Mouse (Mus musculus): ENCODE results near the gene Sphk2. TPM values are rescaled to one million over a fixed set of nuclear protein-coding genes. Genes with fewer than 3 reads are reported as not detected.

Gene Sphk2
- total and polyA plus RNA-seq, 2 experiments from 2014 or later, result 11.1 to 19.5 TPM

DNA sequence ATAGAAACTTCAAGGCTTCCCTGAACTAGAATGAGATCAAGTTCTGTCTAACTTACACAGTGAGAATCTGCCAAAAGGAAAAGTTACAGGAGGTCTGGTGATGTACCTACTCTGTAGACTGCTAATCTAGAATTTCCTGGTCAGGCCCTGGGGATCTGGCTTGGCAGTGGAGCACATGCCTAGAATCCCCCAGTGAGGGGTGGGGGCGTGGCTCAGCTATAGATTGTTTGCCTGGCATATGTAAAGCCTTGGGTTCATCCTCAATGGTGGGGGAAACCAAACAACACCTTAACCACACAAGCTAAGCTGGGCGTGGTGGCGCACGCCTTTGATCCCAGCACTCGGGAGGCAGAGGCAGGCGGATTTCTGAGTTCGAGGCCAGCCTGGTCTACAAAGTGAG is 19.9 kb downstream of the Sphk2 start:
- Histone ChIP-seq H3K27me3 (ENCODE audit: control insufficient read depth, insufficient read depth, low read length) (peaks cover 24% of the 10 kb centered on the region), H3K27ac (ENCODE audit: low read depth) (no peak overlapping the region), H3K9ac (replicated peaks; ENCODE audit: low read depth, low read length) (no peak overlapping the region), H3K4me2 (ENCODE audit: low read depth, low read length) (no peak overlapping the region), H3K4me3 (ENCODE audit: low read depth, low read length) (no peak overlapping the region), H3K36me3 (replicated peaks; ENCODE audit: control insufficient read depth, insufficient read depth, low read length) (no peaks in the 10 kb centered on the region), H3K4me1 (ENCODE audit: control insufficient read depth, insufficient read depth) (peaks cover 11% of the 10 kb centered on the region), H3K9me3 (replicated peaks; ENCODE audit: control insufficient read depth, low read length) (no peaks in the 10 kb centered on the region)
- ATAC-seq (ENCODE audit: insufficient read depth, low read depth) (no peak), DNase-seq (ENCODE audit: low spot score) (no peak)
- no peak for TF ChIP-seq CTCF (IDR thresholded peaks at IDR 0.05; ENCODE audit: low read depth)
- no peak for TF ChIP-seq EP300 (IDR thresholded peaks at IDR 0.05; ENCODE audit: low read depth)
- WGBS, result 70% methylated on average over 7 of the region's 7 CpGs

DNA sequence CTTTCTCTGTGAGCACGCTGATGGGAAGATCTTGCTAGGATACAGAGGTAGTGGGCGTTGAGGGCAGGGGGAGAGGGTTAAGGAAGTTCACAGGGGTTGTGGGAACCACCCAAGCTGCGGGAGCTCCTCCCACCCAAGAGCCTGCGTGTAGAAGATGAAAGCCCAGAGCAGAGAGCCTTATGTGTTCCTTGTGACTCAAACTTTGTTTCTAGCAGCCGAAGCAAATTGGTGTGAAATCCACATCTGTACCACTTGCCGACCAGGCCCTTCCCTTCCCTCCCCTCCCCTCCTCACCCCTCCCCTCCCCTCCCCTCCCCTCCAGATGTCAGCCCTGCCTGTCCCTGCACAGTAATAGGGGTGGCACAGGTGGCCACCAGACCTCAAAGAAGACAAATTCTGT is 22.7 kb downstream of the Sphk2 start:
- H3K27ac ChIP-seq (ENCODE audit: low read depth), result no peak overlapping the region
- DNase-seq (ENCODE audit: low spot score) (no peak), ATAC-seq (ENCODE audit: insufficient read depth, low read depth) (no peak)
- H3K4me1 ChIP-seq (ENCODE audit: control insufficient read depth, insufficient read depth), result peaks cover 16% of the 10 kb centered on the region
- H3K36me3 ChIP-seq (replicated peaks; ENCODE audit: control insufficient read depth, insufficient read depth, low read length), result no peaks in the 10 kb centered on the region
- no peak for TF ChIP-seq EP300 (IDR thresholded peaks at IDR 0.05; ENCODE audit: low read depth)
- no peak for TF ChIP-seq CTCF (IDR thresholded peaks at IDR 0.05; ENCODE audit: low read depth)
- no peak overlapping the region for H3K4me3 ChIP-seq (ENCODE audit: low read depth, low read length)
- peaks cover 19% of the 10 kb centered on the region for H3K27me3 ChIP-seq (ENCODE audit: control insufficient read depth, insufficient read depth, low read length)
- no peak overlapping the region for H3K4me2 ChIP-seq (ENCODE audit: low read depth, low read length)
- H3K9me3 ChIP-seq (replicated peaks; ENCODE audit: control insufficient read depth, low read length), result no peaks in the 10 kb centered on the region
- WGBS, result 30% methylated on average over 6 of the region's 6 CpGs
- no peak overlapping the region for H3K9ac ChIP-seq (replicated peaks; ENCODE audit: low read depth, low read length)

DNA sequence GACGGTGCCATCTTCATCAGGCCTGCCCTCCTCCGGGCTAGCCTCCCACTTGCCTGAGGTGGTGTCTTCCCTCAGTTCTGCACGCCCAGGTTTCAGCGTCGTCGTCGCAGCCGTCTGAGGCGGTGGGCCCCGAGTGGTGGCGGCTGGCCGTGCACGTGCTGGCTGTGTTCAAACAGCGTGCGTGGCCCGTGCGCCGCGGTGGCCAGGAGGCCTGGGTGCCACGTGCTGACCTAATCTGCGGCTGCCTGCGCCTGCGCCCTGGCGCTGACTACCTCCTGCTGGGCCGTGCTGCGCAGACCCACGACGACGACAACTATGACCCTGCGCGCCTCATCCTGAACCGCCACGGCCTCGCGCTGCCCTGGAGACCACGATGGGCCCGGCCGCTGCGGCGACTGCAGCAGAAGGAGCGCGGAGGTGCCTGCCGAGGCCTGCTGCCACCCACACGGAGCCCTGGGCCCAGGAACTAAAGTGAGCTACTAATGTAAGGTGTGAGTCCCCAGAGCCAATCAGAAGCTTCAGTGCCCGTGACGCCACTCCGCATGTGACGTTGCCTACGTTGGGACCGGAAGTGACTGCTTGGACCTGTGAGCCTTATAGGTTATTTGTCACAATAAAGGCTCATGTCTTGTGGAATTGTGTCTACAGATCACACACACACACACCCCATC is 23.7 kb downstream of the Sphk2 start, which contains the start of gene Sec1:
Gene Sec1 (minus strand): TSS at position 482 of the 671 bp plus-strand sequence.
- Histone ChIP-seq H3K9ac (replicated peaks; ENCODE audit: low read depth, low read length) (no peak within 1 kb of the TSS), H3K9me3 (replicated peaks; ENCODE audit: control insufficient read depth, low read length) (no peaks in the 10 kb centered on the region), H3K27me3 (ENCODE audit: control insufficient read depth, insufficient read depth, low read length) (peaks cover 9% of the 10 kb centered on the region), H3K36me3 (replicated peaks; ENCODE audit: control insufficient read depth, insufficient read depth, low read length) (no peaks in the 10 kb centered on the region), H3K27ac (ENCODE audit: low read depth) (no peak within 1 kb of the TSS), H3K4me3 (ENCODE audit: low read depth, low read length) (no peak within 1 kb of the TSS), H3K4me2 (ENCODE audit: low read depth, low read length) (no peak within 1 kb of the TSS), H3K4me1 (ENCODE audit: control insufficient read depth, insufficient read depth) (peaks cover 20% of the 10 kb centered on the region; the same call in 1 of the 2 replicates)
- WGBS, result 86% methylated on average over 50 of the region's 50 CpGs
- TF ChIP-seq EP300 (IDR thresholded peaks at IDR 0.05; ENCODE audit: low read depth) (no peak), CTCF (IDR thresholded peaks at IDR 0.05; ENCODE audit: low read depth) (no peak)
- no peak for ATAC-seq (ENCODE audit: insufficient read depth, low read depth)
- no peak for DNase-seq (ENCODE audit: low spot score)

DNA sequence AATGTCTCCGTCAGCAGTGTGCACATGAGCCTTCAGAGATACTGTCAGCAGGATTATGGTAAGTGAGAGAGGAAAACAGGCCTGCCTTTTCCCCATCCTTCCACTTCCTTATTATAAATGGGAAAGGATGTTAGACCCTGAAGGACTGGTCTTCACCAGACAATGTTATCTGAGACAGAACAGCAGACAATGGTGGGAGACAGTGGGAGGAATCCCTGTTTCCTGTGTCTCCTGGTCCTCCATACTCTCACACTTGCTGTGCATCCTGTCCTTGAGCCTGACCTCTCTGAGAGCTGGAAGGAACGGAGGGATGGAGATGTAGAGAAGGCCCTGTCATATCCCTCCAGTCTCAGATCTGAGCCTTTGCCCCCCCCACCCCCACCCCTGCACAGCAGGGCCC is 25.4 kb downstream of the Sphk2 start:
- H3K9ac ChIP-seq (replicated peaks; ENCODE audit: low read depth, low read length), result no peak overlapping the region
- H3K4me1 ChIP-seq (ENCODE audit: control insufficient read depth, insufficient read depth), result peaks cover 20% of the 10 kb centered on the region; the same call in 1 of the 2 replicates
- H3K27me3 ChIP-seq (ENCODE audit: control insufficient read depth, insufficient read depth, low read length), result no peaks in the 10 kb centered on the region
- H3K9me3 ChIP-seq (replicated peaks; ENCODE audit: control insufficient read depth, low read length), result no peaks in the 10 kb centered on the region
- TF ChIP-seq CTCF (IDR thresholded peaks at IDR 0.05; ENCODE audit: low read depth) (no peak), EP300 (IDR thresholded peaks at IDR 0.05; ENCODE audit: low read depth) (no peak)
- 81% methylated on average over 2 of the region's 2 CpGs for WGBS
- H3K36me3 ChIP-seq (replicated peaks; ENCODE audit: control insufficient read depth, insufficient read depth, low read length), result no peaks in the 10 kb centered on the region
- no peak overlapping the region for H3K27ac ChIP-seq (ENCODE audit: low read depth)
- ATAC-seq (ENCODE audit: insufficient read depth, low read depth) (no peak), DNase-seq (ENCODE audit: low spot score) (no peak)
- H3K4me2 ChIP-seq (ENCODE audit: low read depth, low read length), result no peak overlapping the region
- H3K4me3 ChIP-seq (ENCODE audit: low read depth, low read length), result no peak overlapping the region

DNA sequence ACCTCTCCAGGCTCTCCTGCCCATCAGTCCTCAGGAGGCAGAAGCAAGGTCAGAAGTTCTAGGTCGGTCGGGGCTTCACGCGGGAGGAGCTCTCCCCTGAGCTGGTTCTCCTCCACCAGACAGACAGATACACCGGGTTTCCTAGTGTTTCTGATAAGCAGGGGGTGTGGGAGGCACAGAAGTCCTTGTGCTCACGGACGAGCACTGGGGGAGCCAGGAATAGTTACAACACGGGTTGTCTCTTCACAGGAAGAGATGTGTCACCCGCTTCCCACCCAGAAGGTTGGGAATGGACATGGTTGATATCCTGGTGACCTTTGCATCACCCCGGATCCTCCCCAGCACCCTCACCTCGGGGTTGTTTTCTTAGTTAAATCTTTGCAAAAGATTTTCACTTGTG is 28.0 kb downstream of the Sphk2 start:
- H3K9me3 ChIP-seq (replicated peaks; ENCODE audit: control insufficient read depth, low read length), result no peaks in the 10 kb centered on the region
- H3K4me3 ChIP-seq (ENCODE audit: low read depth, low read length), result no peak overlapping the region
- H3K4me1 ChIP-seq (ENCODE audit: control insufficient read depth, insufficient read depth), result peaks cover 20% of the 10 kb centered on the region; the same call in 1 of the 2 replicates
- no peak for DNase-seq (ENCODE audit: low spot score)
- H3K27me3 ChIP-seq (ENCODE audit: control insufficient read depth, insufficient read depth, low read length), result no peaks in the 10 kb centered on the region
- 15% methylated on average over 11 of the region's 11 CpGs for WGBS
- no peaks in the 10 kb centered on the region for H3K36me3 ChIP-seq (replicated peaks; ENCODE audit: control insufficient read depth, insufficient read depth, low read length)
- TF ChIP-seq EP300 (IDR thresholded peaks at IDR 0.05; ENCODE audit: low read depth), result no peak
- TF ChIP-seq CTCF (IDR thresholded peaks at IDR 0.05; ENCODE audit: low read depth), result no peak
- no peak overlapping the region for H3K4me2 ChIP-seq (ENCODE audit: low read depth, low read length)
- peak overlapping the region; percentile 64 for H3K27ac ChIP-seq (ENCODE audit: low read depth)
- ATAC-seq (ENCODE audit: insufficient read depth, low read depth), result peak; percentile 37; the same call in 1 of the 2 replicates
- no peak overlapping the region; the same call in 1 of the 2 replicates for H3K9ac ChIP-seq (replicated peaks; ENCODE audit: low read depth, low read length)
